Mouse (Mus musculus): ENCODE measurements around the gene Hyal1.
"Not testable (repeated sequence)": the region's sequence is repeated elsewhere in the genome, so short reads cannot be mapped to it uniquely, and the experiment has no call there.

Hyal1 gene

GRCm38 (mm10) chr9:107555701-107556100 lies 21.0 kb upstream of the Hyal1 start:
- Histone ChIP-seq H3K27me3 (ENCODE audit: control insufficient read depth, insufficient read depth, low read length, poor library complexity, severe bottlenecking) (no peaks in the 10 kb centered on the region), H3K36me3 (ENCODE audit: control insufficient read depth, insufficient read depth, low read length, poor library complexity, severe bottlenecking) (peaks cover 12% of the 10 kb centered on the region)
- no peak for DNase-seq (ENCODE audit: low read depth, low spot score)

DNA sequence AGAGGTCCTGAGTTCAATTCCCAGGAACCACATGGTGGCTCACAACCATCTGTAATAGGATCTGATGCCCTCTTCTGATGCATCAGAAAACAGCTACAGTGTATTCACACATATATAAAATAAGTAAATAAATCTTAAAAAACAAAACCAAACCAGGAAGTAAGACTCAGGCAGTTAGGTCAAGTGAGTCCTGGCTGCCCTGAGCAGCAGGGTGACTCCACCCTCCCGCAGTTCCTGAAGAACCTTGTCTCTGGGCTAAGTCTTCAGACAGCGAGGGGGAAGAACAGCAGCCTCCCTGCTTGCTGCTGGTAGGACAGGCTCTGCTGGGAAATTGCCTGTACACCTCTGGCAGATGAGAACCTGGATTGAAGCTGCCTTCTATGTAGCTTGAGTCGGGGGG lies 20.4 kb upstream of the Hyal1 start:
- no peak for DNase-seq (ENCODE audit: low read depth, low spot score)
- peaks cover 12% of the 10 kb centered on the region for H3K36me3 ChIP-seq (ENCODE audit: control insufficient read depth, insufficient read depth, low read length, poor library complexity, severe bottlenecking)

GRCm38 (mm10) chr9:107563029-107563581 lies 13.6 kb upstream of the Hyal1 start, which contains the start of gene Tusc2:
TSS of gene Tusc2 (plus strand) at chr9:107563255.
- peaks cover 5% of the 10 kb centered on the region; the same call in 1 of the 2 replicates for H3K36me3 ChIP-seq (ENCODE audit: control insufficient read depth, insufficient read depth, low read length, poor library complexity, severe bottlenecking)
- DNase-seq (ENCODE audit: low read depth, low spot score): peak; percentile 95
- H3K27me3 ChIP-seq (ENCODE audit: control insufficient read depth, insufficient read depth, low read length, poor library complexity, severe bottlenecking): no peaks in the 10 kb centered on the region

More for the DNA sequence above, 20.4 kb upstream of the Hyal1 start:
- H3K27me3 ChIP-seq (ENCODE audit: control insufficient read depth, insufficient read depth, low read length, poor library complexity, severe bottlenecking): no peaks in the 10 kb centered on the region

DNA sequence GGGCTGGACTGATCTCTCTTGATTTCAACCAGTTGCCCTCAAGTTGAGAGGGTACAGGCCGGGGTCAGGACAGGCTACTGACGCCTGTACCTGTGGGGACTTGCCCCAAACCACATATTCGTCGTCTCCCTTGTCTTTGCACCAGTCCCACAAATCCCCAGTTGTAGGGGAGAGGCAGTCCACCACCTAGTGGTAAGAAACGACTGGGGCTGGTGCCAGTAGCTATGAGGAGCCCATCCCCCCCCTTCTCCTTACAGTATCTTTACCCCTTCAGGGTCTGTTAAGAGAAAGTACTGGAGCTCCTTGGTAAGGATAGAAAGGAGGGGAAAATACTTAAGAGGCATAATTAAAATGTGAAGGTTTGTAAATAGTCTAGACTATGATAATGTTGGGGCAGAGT lies 11.2 kb upstream of the Hyal1 start:
- DNase-seq (ENCODE audit: low read depth, low spot score); H3K36me3 ChIP-seq (ENCODE audit: control insufficient read depth, insufficient read depth, low read length, poor library complexity, severe bottlenecking); H3K27me3 ChIP-seq (ENCODE audit: control insufficient read depth, insufficient read depth, low read length, poor library complexity, severe bottlenecking): not testable (repeated sequence)

DNA sequence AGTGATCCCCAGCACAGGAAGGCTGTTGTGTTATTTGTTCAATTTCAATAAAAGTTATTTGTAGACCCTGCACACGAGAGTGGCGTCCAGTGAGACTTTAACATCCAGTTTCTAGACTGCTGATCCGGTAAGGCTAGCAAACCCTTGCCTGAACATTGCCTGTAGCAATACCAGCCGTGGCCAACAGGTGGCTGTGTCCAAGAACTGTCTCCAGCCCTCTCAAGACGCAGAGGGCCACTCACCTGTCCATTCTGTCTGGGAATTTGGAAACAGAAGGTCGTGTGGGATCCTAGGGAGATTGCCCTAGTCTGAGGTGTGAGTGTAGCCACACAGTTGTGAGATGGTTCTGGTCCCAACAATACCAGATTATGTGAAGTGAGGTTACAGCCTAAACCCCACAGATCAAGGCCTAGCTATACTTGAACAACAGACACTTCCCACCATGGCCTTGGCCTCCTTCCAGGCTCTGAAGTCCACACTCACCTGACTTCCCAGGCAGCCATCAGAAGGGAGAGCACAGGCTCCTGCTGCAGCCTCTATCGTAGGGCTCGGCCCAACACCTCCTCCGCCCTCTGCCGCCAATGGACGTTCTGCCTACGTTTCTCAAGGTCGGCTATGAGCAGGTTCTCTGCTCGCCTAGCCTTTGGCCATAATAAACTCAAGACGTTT lies 10.6 kb upstream of the Hyal1 start:
- H3K27me3 ChIP-seq (ENCODE audit: control insufficient read depth, insufficient read depth, low read length, poor library complexity, severe bottlenecking): no peaks in the 10 kb centered on the region
- DNase-seq (ENCODE audit: low read depth, low spot score): peak; percentile 88
- H3K36me3 ChIP-seq (ENCODE audit: control insufficient read depth, insufficient read depth, low read length, poor library complexity, severe bottlenecking): no peaks in the 10 kb centered on the region

GRCm38 (mm10) chr9:107566855-107567254 lies 9.9 kb upstream of the Hyal1 start:
- H3K27me3 ChIP-seq (ENCODE audit: control insufficient read depth, insufficient read depth, low read length, poor library complexity, severe bottlenecking): no peaks in the 10 kb centered on the region
- DNase-seq (ENCODE audit: low read depth, low spot score): no peak
- no peaks in the 10 kb centered on the region for H3K36me3 ChIP-seq (ENCODE audit: control insufficient read depth, insufficient read depth, low read length, poor library complexity, severe bottlenecking)

GRCm38 (mm10) chr9:107567702-107568319 lies 8.9 kb upstream of the Hyal1 start, which contains the start of gene Hyal2:
TSS of gene Hyal2 (plus strand) at chr9:107567945.
- no peaks in the 10 kb centered on the region for H3K36me3 ChIP-seq (ENCODE audit: control insufficient read depth, insufficient read depth, low read length, poor library complexity, severe bottlenecking)
- H3K27me3 ChIP-seq (ENCODE audit: control insufficient read depth, insufficient read depth, low read length, poor library complexity, severe bottlenecking): no peaks in the 10 kb centered on the region
- DNase-seq (ENCODE audit: low read depth, low spot score): no peak

DNA sequence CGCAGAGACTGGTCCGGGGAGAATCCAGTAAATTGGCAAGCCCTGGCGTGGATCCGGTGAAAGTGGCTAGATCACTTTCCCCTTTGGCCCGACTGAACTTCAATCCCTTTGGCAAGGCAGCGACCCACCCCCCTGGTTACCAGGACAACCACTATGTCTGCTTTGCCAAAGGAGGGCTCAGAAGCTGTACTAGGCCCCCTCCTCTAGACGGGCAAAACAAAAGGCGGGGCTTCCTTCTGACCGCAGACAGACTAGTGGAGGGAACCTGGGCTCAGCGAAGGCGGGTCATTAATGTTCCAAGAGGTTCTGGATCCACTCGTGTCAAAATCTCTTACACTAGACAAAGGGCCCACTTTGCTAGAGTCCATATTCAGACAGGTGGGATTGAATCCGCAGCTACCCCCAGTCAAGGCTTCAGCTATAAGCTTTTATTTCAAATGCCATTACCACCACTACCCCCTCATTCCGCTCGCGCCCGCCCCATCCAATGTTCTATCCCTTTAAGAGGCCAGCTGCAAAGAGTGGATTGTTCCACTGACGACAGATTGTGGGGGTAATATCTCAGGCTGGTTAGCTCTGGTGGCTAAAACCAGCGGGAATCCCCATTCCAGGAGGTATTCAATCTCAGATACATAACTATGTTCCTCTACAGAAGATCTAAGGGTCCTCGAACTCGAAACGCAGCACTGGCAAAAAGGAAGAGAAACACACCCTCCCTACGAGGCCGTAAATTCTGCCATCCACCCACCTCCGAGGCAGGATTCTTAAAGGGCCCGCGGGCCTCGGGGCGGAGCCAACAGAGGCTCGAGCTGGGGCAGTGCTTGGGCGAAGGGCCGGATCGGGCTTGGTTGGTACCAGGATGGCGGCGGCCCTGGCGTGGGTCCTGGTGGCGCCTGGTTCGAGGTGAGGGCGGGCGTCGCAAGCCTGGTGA lies 8.1 kb upstream of the Hyal1 start:
- DNase-seq (ENCODE audit: low read depth, low spot score): peak; percentile 88
- no peaks in the 10 kb centered on the region for H3K27me3 ChIP-seq (ENCODE audit: control insufficient read depth, insufficient read depth, low read length, poor library complexity, severe bottlenecking)
- H3K36me3 ChIP-seq (ENCODE audit: control insufficient read depth, insufficient read depth, low read length, poor library complexity, severe bottlenecking): no peaks in the 10 kb centered on the region

DNA sequence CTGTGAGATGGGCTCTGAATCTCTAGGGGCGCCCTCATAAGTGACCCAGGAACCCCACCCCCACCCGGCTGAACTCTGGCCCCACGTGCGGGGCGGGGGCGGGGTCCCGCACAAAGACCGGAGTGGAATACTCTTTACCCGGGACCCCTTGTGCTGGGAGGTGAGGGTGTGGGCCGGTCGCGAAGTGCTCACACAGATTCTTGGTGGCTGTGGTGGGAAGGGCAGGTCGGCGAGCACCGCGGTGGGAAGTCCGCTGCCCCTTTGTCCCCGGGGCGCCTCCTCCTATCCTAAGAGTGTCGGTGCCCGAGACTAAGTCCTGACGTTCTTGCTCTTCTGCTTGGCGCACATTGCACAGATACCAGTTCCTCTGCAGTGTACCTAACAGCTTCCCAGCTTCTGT lies 7.5 kb upstream of the Hyal1 start:
- no peaks in the 10 kb centered on the region for H3K36me3 ChIP-seq (ENCODE audit: control insufficient read depth, insufficient read depth, low read length, poor library complexity, severe bottlenecking)
- DNase-seq (ENCODE audit: low read depth, low spot score): no peak
- no peaks in the 10 kb centered on the region for H3K27me3 ChIP-seq (ENCODE audit: control insufficient read depth, insufficient read depth, low read length, poor library complexity, severe bottlenecking)

GRCm38 (mm10) chr9:107570016-107570415 lies 6.7 kb upstream of the Hyal1 start:
- Histone ChIP-seq H3K27me3 (ENCODE audit: control insufficient read depth, insufficient read depth, low read length, poor library complexity, severe bottlenecking) (no peaks in the 10 kb centered on the region), H3K36me3 (ENCODE audit: control insufficient read depth, insufficient read depth, low read length, poor library complexity, severe bottlenecking) (no peaks in the 10 kb centered on the region)
- DNase-seq (ENCODE audit: low read depth, low spot score): no peak

- no peak for DNase-seq (ENCODE audit: low read depth, low spot score)
- H3K27me3 ChIP-seq (ENCODE audit: control insufficient read depth, insufficient read depth, low read length, poor library complexity, severe bottlenecking): no peaks in the 10 kb centered on the region
- no peaks in the 10 kb centered on the region for H3K36me3 ChIP-seq (ENCODE audit: control insufficient read depth, insufficient read depth, low read length, poor library complexity, severe bottlenecking)
Measured at GRCm38 (mm10) chr9:107570845-107571244, 5.9 kb upstream of the Hyal1 start.

GRCm38 (mm10) chr9:107571534-107572326 lies 5.0 kb upstream of the Hyal1 start:
- Histone ChIP-seq H3K36me3 (ENCODE audit: control insufficient read depth, insufficient read depth, low read length, poor library complexity, severe bottlenecking) (no peaks in the 10 kb centered on the region), H3K27me3 (ENCODE audit: control insufficient read depth, insufficient read depth, low read length, poor library complexity, severe bottlenecking) (no peaks in the 10 kb centered on the region)
- no peak for DNase-seq (ENCODE audit: low read depth, low spot score)

DNA sequence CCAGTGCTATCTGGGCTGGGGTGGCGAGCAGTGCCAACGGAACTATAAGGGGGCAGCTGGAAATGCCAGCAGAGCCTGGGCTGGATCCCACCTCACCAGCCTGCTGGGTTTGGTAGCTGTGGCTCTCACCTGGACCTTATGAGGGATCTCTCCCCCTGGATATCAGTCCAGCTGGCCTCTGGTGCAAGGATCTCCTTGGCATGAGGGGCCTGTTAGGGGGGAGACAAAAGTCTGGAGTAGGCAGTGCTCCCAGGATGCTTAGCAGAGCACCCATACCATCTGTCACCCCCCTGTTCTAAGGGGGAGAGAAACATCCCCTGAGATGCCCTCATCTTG lies 4.4 kb upstream of the Hyal1 start:
- Histone ChIP-seq H3K27me3 (ENCODE audit: control insufficient read depth, insufficient read depth, low read length, poor library complexity, severe bottlenecking) (no peaks in the 10 kb centered on the region), H3K36me3 (ENCODE audit: control insufficient read depth, insufficient read depth, low read length, poor library complexity, severe bottlenecking) (no peaks in the 10 kb centered on the region)
- no peak for DNase-seq (ENCODE audit: low read depth, low spot score)

DNA sequence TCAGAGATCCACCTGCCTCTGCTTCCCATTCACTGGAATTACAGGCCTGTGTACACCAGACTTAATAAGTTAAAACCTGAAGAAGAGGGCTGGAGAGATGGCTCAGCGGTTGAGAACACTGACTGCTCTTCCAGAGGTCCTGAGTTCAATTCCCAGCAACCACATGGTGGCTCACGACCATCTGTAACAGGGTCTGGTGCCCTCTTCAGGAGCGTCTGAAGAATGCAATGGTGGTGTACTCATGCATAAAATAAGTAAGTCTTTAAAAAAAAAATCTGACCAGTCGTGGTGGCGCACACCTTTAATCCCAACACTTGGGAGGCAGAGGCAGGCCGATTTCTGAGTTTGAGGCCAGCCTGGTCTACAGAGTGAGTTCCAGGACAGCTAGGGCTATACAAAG lies 3.0 kb upstream of the Hyal1 start:
- DNase-seq (ENCODE audit: low read depth, low spot score); H3K36me3 ChIP-seq (ENCODE audit: control insufficient read depth, insufficient read depth, low read length, poor library complexity, severe bottlenecking); H3K27me3 ChIP-seq (ENCODE audit: control insufficient read depth, insufficient read depth, low read length, poor library complexity, severe bottlenecking): not testable (repeated sequence)

Measured in splenic B cell, adult 2 months (primary cell).